Mouse (Mus musculus): Measurements from ENCODE around the gene St8sia1.

The St8sia1 gene

GRCm38 (mm10) chr6:142895371-142895770 is 68.9 kb downstream of the St8sia1 start:
- DNase-seq: no peak

- DNase-seq: no peak
These were observed 70.5 kb downstream of the St8sia1 start for GRCm38 (mm10) chr6:142893716-142894115.

GRCm38 (mm10) chr6:142890321-142890720 is 73.9 kb downstream of the St8sia1 start:
- DNase-seq: no peak

- DNase-seq: no peak
These were observed 75.1 kb downstream of the St8sia1 start for GRCm38 (mm10) chr6:142888970-142889740.

GRCm38 (mm10) chr6:142888346-142888745 is 75.9 kb downstream of the St8sia1 start:
- DNase-seq: no peak

- no peak for DNase-seq
These were observed 76.9 kb downstream of the St8sia1 start for GRCm38 (mm10) chr6:142887375-142887774.

GRCm38 (mm10) chr6:142885364-142886154 is 78.7 kb downstream of the St8sia1 start:
- no peak for DNase-seq

- no peak for DNase-seq
These were observed 80.1 kb downstream of the St8sia1 start for GRCm38 (mm10) chr6:142884128-142884527.

GRCm38 (mm10) chr6:142880849-142881470 is 83.3 kb downstream of the St8sia1 start:
- DNase-seq: no peak

- DNase-seq: peak; percentile 65
These were observed 85.2 kb downstream of the St8sia1 start for GRCm38 (mm10) chr6:142878744-142879701.

GRCm38 (mm10) chr6:142877221-142877620 is 87.0 kb downstream of the St8sia1 start:
- DNase-seq: no peak

- DNase-seq: no peak
These were observed 87.9 kb downstream of the St8sia1 start for GRCm38 (mm10) chr6:142876279-142876899.

GRCm38 (mm10) chr6:142873795-142874563 is 90.3 kb downstream of the St8sia1 start:
- DNase-seq: no peak

- DNase-seq: no peak
These were observed 94.4 kb downstream of the St8sia1 start for GRCm38 (mm10) chr6:142869715-142870422.

GRCm38 (mm10) chr6:142867471-142868055 is 96.7 kb downstream of the St8sia1 start:
- DNase-seq: peak; percentile 22

- no peak for DNase-seq
These were observed 97.2 kb downstream of the St8sia1 start for GRCm38 (mm10) chr6:142867023-142867422.

- DNase-seq: no peak
These were observed 99.1 kb downstream of the St8sia1 start for GRCm38 (mm10) chr6:142865199-142865598.

- DNase-seq: no peak
These were observed 100.4 kb downstream of the St8sia1 start for GRCm38 (mm10) chr6:142863881-142864280.

- DNase-seq: no peak
These were observed 102.0 kb downstream of the St8sia1 start for GRCm38 (mm10) chr6:142862265-142862664.

GRCm38 (mm10) chr6:142860396-142860795 is 103.9 kb downstream of the St8sia1 start:
- DNase-seq: no peak

Data from right cerebral cortex, postnatal 14 days (tissue).